Mouse (Mus musculus): ENCODE results near the gene Spdye4b. TPM values are rescaled to one million over a fixed set of nuclear protein-coding genes. Genes with fewer than 3 reads are reported as not detected.

Spdye4b gene
- polyA plus RNA-seq, 1 experiment from 2014 or later: not detected

DNA sequence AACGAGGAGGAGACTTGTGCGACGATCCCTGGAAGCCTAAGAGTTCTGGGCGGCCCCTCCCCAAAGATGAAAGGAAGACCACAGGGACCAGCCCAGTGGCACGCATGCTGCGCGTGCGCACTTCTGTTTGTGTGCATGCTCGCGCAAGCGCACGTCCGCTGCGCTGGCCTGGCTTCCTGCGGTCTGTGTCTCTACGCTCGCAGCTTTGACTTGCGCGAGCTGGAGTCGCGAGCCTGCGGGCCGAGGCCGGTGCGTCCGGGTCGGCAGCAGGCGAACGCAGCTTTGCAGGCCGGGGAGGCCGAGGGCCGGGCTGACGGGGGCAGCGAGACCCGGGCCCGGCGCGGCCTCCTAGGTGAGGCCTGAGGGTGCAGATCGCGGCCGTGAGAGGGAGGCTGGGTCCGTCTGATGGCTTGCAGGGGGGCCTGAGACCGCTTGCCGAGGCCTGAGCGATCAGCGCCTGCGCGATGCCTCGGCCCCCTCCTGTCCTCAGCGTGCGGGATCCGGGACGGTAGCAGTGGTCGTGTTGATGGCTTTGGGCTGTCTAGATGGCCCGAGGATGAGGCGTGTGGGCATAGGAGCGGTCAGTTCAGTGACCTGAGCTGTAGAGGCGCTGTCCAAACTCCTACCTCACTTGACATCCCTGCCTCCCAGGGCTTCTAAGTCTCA is 54.3 kb downstream of the Spdye4b start, which contains the start of gene Zfp12:
Gene Zfp12, plus strand, starts transcription at position 136 of the 666 bp plus-strand sequence.
- TF ChIP-seq EP300 (IDR thresholded peaks at IDR 0.05; ENCODE audit: low read depth): no peak
- peak; percentile 41 for TF ChIP-seq CTCF (IDR thresholded peaks at IDR 0.05; ENCODE audit: low read depth)
- Histone ChIP-seq H3K36me3 (replicated peaks; ENCODE audit: insufficient read depth, low read length) (0 out of 2 replicates have a peak, but pooled peaks cover 3% of the 10 kb centered on the region), H3K4me3 (ENCODE audit: low read depth, low read length) (peak within 1 kb of the TSS; percentile 87), H3K27me3 (ENCODE audit: insufficient read depth, low read length) (no peaks in the 10 kb centered on the region), H3K4me1 (ENCODE audit: insufficient read depth) (0 out of 2 replicates have a peak, but pooled peaks cover 7% of the 10 kb centered on the region), H3K9ac (replicated peaks) (peak within 1 kb of the TSS; percentile 80), H3K27ac (ENCODE audit: low read depth) (peak within 1 kb of the TSS; percentile 90), H3K4me2 (ENCODE audit: low read depth, low read length) (peak within 1 kb of the TSS; percentile 93), H3K9me3 (ENCODE audit: low read length) (no peaks in the 10 kb centered on the region)
- DNase-seq (peak; percentile 87), ATAC-seq (peak; percentile 96)
- WGBS (ENCODE audit: insufficient replicate concordance): 1% methylated on average over 55 of the region's 58 CpGs

DNA sequence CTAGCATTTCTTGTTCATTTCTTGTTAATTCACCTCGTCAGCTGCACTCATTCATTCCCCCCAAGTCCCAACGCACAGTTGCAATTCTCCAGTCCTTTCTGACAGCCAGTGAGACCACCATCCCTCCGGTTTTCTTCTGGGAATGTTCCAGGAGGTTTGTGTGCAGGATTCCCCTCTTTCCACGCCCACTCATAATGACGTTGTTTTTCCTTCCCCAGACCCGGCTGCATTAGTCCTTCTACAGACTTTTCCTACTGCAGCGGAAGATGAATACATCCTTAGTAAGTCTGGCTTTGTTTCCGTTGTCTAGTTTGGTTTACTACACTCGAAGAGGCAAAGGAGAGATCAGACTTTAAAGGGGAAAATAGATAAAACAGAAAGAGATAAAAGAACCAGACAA is 55.2 kb downstream of the Spdye4b start:
- no peak for TF ChIP-seq CTCF (IDR thresholded peaks at IDR 0.05; ENCODE audit: low read depth)
- no peak for TF ChIP-seq EP300 (IDR thresholded peaks at IDR 0.05; ENCODE audit: low read depth)
- 0 out of 2 replicates have a peak overlapping the region, but pooled peaks have one; percentile 80 for H3K9ac ChIP-seq (replicated peaks)

DNA sequence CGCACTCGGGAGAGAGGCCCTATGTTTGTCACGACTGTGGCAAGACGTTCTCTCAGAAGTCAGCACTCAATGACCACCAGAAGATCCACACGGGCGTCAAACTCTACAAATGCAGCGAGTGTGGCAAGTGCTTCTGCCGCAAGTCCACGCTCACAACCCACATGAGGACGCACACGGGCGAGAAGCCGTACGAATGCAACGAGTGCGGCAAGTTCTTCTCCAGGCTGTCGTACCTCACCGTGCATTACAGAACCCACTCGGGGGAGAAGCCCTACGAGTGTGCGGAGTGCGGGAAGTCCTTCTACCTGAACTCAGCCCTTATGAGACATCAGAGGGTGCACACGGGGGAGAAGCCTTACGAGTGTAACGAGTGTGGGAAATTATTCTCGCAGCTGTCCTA is 64.1 kb downstream of the Spdye4b start:
- Histone ChIP-seq H3K36me3 (replicated peaks; ENCODE audit: insufficient read depth, low read length) (peaks cover 57% of the 10 kb centered on the region), H3K9me3 (ENCODE audit: low read length) (no peaks in the 10 kb centered on the region), H3K27me3 (ENCODE audit: insufficient read depth, low read length) (no peaks in the 10 kb centered on the region), H3K9ac (replicated peaks) (no peak overlapping the region), H3K27ac (ENCODE audit: low read depth) (no peak overlapping the region), H3K4me1 (ENCODE audit: insufficient read depth) (no peaks in the 10 kb centered on the region), H3K4me3 (ENCODE audit: low read depth, low read length) (no peak overlapping the region), H3K4me2 (ENCODE audit: low read depth, low read length) (no peak overlapping the region)
- 92% methylated on average over 26 of the region's 26 CpGs for WGBS (ENCODE audit: insufficient replicate concordance)
- ATAC-seq (no peak), DNase-seq (no peak)
- TF ChIP-seq CTCF (IDR thresholded peaks at IDR 0.05; ENCODE audit: low read depth): no peak
- no peak for TF ChIP-seq EP300 (IDR thresholded peaks at IDR 0.05; ENCODE audit: low read depth)

More for the DNA sequence above, 55.2 kb downstream of the Spdye4b start:
- no peak overlapping the region for H3K27ac ChIP-seq (ENCODE audit: low read depth)
- H3K4me1 ChIP-seq (ENCODE audit: insufficient read depth): 0 out of 2 replicates have a peak, but pooled peaks cover 7% of the 10 kb centered on the region
- 42% methylated on average over 9 of the region's 9 CpGs for WGBS (ENCODE audit: insufficient replicate concordance)
- no peaks in the 10 kb centered on the region for H3K27me3 ChIP-seq (ENCODE audit: insufficient read depth, low read length)
- H3K4me3 ChIP-seq (ENCODE audit: low read depth, low read length): peak overlapping the region; percentile 87
- DNase-seq: no peak
- H3K36me3 ChIP-seq (replicated peaks; ENCODE audit: insufficient read depth, low read length): peaks cover 11% of the 10 kb centered on the region
- no peak for ATAC-seq
- no peaks in the 10 kb centered on the region for H3K9me3 ChIP-seq (ENCODE audit: low read length)
- peak overlapping the region; percentile 93 for H3K4me2 ChIP-seq (ENCODE audit: low read depth, low read length)

DNA sequence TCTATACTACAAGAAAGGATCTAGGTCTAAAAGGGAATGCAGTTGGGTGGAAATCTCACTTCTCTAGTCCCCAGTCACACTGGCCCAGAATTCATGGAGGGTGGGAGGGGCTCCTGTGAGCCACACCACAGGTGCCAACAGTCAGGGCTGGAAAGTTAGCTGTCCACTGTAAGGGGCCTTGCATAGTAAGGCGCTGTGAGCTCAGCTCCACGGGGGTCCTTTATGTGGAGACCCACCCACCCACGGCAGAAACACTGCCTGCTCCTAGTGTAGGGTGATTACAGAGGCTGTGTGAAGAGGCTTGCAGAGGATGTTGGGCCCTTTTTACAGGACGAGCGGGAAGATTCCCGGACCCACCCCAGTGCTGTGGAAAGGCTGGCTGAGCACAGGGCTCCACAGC is 71.2 kb downstream of the Spdye4b start:
- Histone ChIP-seq H3K4me2 (ENCODE audit: low read depth, low read length) (no peak overlapping the region), H3K9ac (replicated peaks) (no peak overlapping the region), H3K27me3 (ENCODE audit: insufficient read depth, low read length) (peaks cover 56% of the 10 kb centered on the region), H3K4me1 (ENCODE audit: insufficient read depth) (peaks cover 8% of the 10 kb centered on the region), H3K9me3 (ENCODE audit: low read length) (no peaks in the 10 kb centered on the region), H3K4me3 (ENCODE audit: low read depth, low read length) (no peak overlapping the region), H3K36me3 (replicated peaks; ENCODE audit: insufficient read depth, low read length) (peaks cover 8% of the 10 kb centered on the region; the same call in 1 of the 2 replicates), H3K27ac (ENCODE audit: low read depth) (no peak overlapping the region)
- DNase-seq (no peak), ATAC-seq (no peak)
- whole genome bisulfite sequencing (ENCODE audit: insufficient replicate concordance): 50% methylated on average over 6 of the region's 6 CpGs
- TF ChIP-seq EP300 (IDR thresholded peaks at IDR 0.05; ENCODE audit: low read depth): no peak
- TF ChIP-seq CTCF (IDR thresholded peaks at IDR 0.05; ENCODE audit: low read depth): no peak

DNA sequence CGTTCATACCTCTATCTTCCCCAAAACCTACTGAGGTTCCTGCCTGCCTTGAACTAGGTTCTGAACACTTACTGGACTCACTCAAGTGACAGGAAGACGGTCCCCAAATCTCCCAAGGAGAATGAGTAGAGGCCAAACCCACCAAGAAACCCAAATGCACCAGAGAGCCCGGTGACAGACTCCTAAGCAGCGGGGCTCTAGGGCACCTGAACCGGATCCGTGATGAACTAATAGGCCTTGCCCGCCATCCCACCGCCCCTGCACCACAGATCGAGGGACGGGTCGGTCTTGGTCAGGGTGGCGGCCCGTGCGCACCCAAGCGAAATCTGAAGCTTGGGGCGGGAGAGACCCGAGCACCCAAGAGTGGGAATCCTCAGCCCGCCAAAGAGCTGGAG is 72.0 kb downstream of the Spdye4b start:
- Histone ChIP-seq H3K27me3 (ENCODE audit: insufficient read depth, low read length) (peaks cover 61% of the 10 kb centered on the region), H3K9ac (replicated peaks) (no peak overlapping the region), H3K36me3 (replicated peaks; ENCODE audit: insufficient read depth, low read length) (0 out of 2 replicates have a peak, but pooled peaks cover 4% of the 10 kb centered on the region), H3K4me1 (ENCODE audit: insufficient read depth) (peaks cover 8% of the 10 kb centered on the region), H3K9me3 (ENCODE audit: low read length) (no peaks in the 10 kb centered on the region), H3K4me2 (ENCODE audit: low read depth, low read length) (no peak overlapping the region), H3K27ac (ENCODE audit: low read depth) (no peak overlapping the region), H3K4me3 (ENCODE audit: low read depth, low read length) (0 out of 2 replicates have a peak overlapping the region, but pooled peaks have one; percentile 32)
- 14% methylated on average over 18 of the region's 18 CpGs for WGBS (ENCODE audit: insufficient replicate concordance)
- ATAC-seq (no peak), DNase-seq (no peak)
- TF ChIP-seq CTCF (IDR thresholded peaks at IDR 0.05; ENCODE audit: low read depth) (no peak), EP300 (IDR thresholded peaks at IDR 0.05; ENCODE audit: low read depth) (no peak)

DNA sequence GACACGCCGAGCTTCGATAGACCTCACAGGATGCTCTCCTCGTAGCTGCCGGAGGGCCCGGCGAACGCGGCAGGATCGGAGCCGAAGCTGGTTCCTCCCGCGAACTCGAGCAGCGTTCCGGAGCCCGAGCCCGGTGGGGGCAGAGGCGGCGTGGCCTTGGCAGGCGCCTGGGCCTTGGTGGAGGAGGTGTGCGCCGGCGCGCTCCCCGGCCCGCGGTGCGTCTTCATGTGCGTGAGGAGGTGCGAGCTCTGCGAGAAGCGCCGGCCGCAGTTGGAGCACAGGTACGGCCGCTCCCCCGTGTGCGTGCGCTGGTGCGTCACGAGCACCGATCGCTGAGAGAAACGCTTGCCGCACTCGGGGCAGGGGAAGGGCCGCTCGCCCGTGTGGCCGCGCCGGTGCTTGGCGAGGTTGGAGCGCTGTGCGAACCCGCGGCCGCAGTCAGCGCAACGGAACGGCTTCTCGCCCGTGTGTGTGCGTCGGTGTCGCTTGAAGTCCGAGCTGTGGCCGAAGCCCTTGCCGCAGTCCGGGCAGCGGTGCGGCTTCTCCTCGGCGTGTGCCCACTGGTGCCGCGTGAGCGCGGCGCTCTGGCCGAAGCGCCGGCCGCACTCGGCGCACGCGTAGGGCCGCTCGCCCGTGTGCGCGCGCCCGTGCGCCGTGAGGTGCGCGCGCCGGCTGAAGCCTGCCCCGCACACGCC is 72.5 kb downstream of the Spdye4b start:
- DNase-seq (no peak), ATAC-seq (peak; percentile 21; the same call in 1 of the 2 replicates)
- 0 out of 2 replicates have a peak, but pooled peaks cover 4% of the 10 kb centered on the region for H3K36me3 ChIP-seq (replicated peaks; ENCODE audit: insufficient read depth, low read length)
- H3K9me3 ChIP-seq (ENCODE audit: low read length): no peaks in the 10 kb centered on the region
- no peak overlapping the region for H3K9ac ChIP-seq (replicated peaks)
- H3K4me3 ChIP-seq (ENCODE audit: low read depth, low read length): peak overlapping the region; percentile 32
- no peak for TF ChIP-seq EP300 (IDR thresholded peaks at IDR 0.05; ENCODE audit: low read depth)
- TF ChIP-seq CTCF (IDR thresholded peaks at IDR 0.05; ENCODE audit: low read depth): no peak
- H3K4me1 ChIP-seq (ENCODE audit: insufficient read depth): peaks cover 8% of the 10 kb centered on the region
- peaks cover 61% of the 10 kb centered on the region for H3K27me3 ChIP-seq (ENCODE audit: insufficient read depth, low read length)
- no peak overlapping the region for H3K27ac ChIP-seq (ENCODE audit: low read depth)
- H3K4me2 ChIP-seq (ENCODE audit: low read depth, low read length): peak overlapping the region; percentile 58
- 3% methylated on average over 102 of the region's 103 CpGs for WGBS (ENCODE audit: insufficient replicate concordance)

All from liver, postnatal 0 days (tissue).